Mouse (Mus musculus): ENCODE measurements around the gene Aatk. TPM values are rescaled to one million over a fixed set of nuclear protein-coding genes. Genes with fewer than 3 reads are reported as not detected.

Gene Aatk
- total RNA-seq, 2 experiments from 2014 or later: 3.4 to 4.4 TPM

GRCm38 (mm10) chr11:120028319-120029092 lies 18.5 kb downstream of the Aatk start:
- ATAC-seq (ENCODE audit: poor library complexity, severe bottlenecking): no peak

- no peak for ATAC-seq (ENCODE audit: poor library complexity, severe bottlenecking)
Observed at GRCm38 (mm10) chr11:120026941-120027340, 20.0 kb downstream of the Aatk start.

- no peak for ATAC-seq (ENCODE audit: poor library complexity, severe bottlenecking)
Observed at GRCm38 (mm10) chr11:120022841-120023240, 24.1 kb downstream of the Aatk start.

- ATAC-seq (ENCODE audit: poor library complexity, severe bottlenecking): no peak
Observed at GRCm38 (mm10) chr11:120022216-120022615, 24.8 kb downstream of the Aatk start.

GRCm38 (mm10) chr11:120021367-120021766 lies 25.6 kb downstream of the Aatk start:
- ATAC-seq (ENCODE audit: poor library complexity, severe bottlenecking): no peak

GRCm38 (mm10) chr11:120019542-120020440 lies 27.2 kb downstream of the Aatk start:
- no peak for ATAC-seq (ENCODE audit: poor library complexity, severe bottlenecking)

- ATAC-seq (ENCODE audit: poor library complexity, severe bottlenecking): no peak
Observed at GRCm38 (mm10) chr11:120017011-120017410, 30.0 kb downstream of the Aatk start.

- no peak for ATAC-seq (ENCODE audit: poor library complexity, severe bottlenecking)
Observed at GRCm38 (mm10) chr11:120014758-120015157, 32.2 kb downstream of the Aatk start.

- ATAC-seq (ENCODE audit: poor library complexity, severe bottlenecking): peak; percentile 94
Observed at GRCm38 (mm10) chr11:120013174-120013711, 33.7 kb downstream of the Aatk start.

- ATAC-seq (ENCODE audit: poor library complexity, severe bottlenecking): no peak
Observed at GRCm38 (mm10) chr11:120012702-120013101, 34.3 kb downstream of the Aatk start.

- ATAC-seq (ENCODE audit: poor library complexity, severe bottlenecking): no peak
Observed at GRCm38 (mm10) chr11:120011761-120012560, 35.0 kb downstream of the Aatk start.

GRCm38 (mm10) chr11:120011114-120011760 lies 35.7 kb downstream of the Aatk start:
- no peak for ATAC-seq (ENCODE audit: poor library complexity, severe bottlenecking)

GRCm38 (mm10) chr11:120009937-120010336 lies 37.0 kb downstream of the Aatk start:
- ATAC-seq (ENCODE audit: poor library complexity, severe bottlenecking): no peak

GRCm38 (mm10) chr11:120008956-120009355 lies 38.0 kb downstream of the Aatk start:
- no peak for ATAC-seq (ENCODE audit: poor library complexity, severe bottlenecking)

GRCm38 (mm10) chr11:120008501-120008900 lies 38.5 kb downstream of the Aatk start:
- ATAC-seq (ENCODE audit: poor library complexity, severe bottlenecking): no peak

- ATAC-seq (ENCODE audit: poor library complexity, severe bottlenecking): no peak
Observed at GRCm38 (mm10) chr11:120007496-120008080, 39.4 kb downstream of the Aatk start.

- ATAC-seq (ENCODE audit: poor library complexity, severe bottlenecking): no peak
Observed at GRCm38 (mm10) chr11:120005434-120006317, 41.3 kb downstream of the Aatk start.

- no peak for ATAC-seq (ENCODE audit: poor library complexity, severe bottlenecking)
Observed at GRCm38 (mm10) chr11:120002634-120003220, 44.2 kb downstream of the Aatk start.

Measured in megakaryocyte, adult 5-6 weeks (primary cell).